Mouse (Mus musculus) G1E (cell line): Measurements from ENCODE around the gene Phykpl.

Source experiments
- CTCF ChIP-seq: IDR thresholded peaks from 2 replicates; pipeline ENCODE4 v1.5.1; 2012; ENCODE audit warnings: low read depth, low read length, inconsistent platforms, mixed read lengths
- GATA1 ChIP-seq: IDR thresholded peaks from 2 replicates; pipeline ENCODE4 v1.6.1; 2012; ENCODE audit warnings: borderline replicate concordance, low read length, inconsistent platforms, mixed read lengths
- POLR2AphosphoS5 ChIP-seq: IDR thresholded peaks from 2 replicates; pipeline ENCODE4 v1.6.1; 2012; ENCODE audit warnings: low read depth, low read length, inconsistent platforms; ENCODE audit not compliant: insufficient replicate concordance
- TAL1 ChIP-seq: conservative IDR thresholded peaks from 2 replicates; pipeline ENCODE4 v1.6.1; 2012; ENCODE audit warnings: low read depth, low read length, inconsistent platforms, mixed read lengths

DNA sequence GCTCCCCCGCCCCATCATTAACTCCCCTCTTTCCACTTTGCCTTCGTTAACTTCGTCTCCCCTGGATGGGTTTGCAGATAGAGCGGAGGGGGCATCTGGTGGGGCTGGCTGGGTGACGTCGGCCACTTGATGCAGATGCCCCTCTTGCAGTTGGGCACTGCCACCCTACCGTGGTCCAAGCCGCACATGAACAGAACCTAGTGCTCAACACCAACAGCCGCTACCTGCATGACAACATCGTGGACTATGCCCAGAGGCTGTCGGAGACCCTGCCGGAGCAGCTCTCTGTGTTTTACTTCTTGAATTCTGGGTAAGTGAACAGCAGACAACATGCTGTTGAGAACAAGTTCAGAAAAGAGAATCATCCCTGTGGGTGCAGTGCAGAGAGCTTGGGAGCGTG lies 1.9 kb downstream of the Phykpl start:
- TF ChIP-seq CTCF: no peak
- TF ChIP-seq GATA1: no peak
- TF ChIP-seq POLR2AphosphoS5: no peak
- TF ChIP-seq TAL1: no peak
